Mouse (Mus musculus) retina, embryonic 14.5 days (tissue): ENCODE measurements around the gene Tmsb4x.

ENCODE experiments used
- DNase-seq: peaks from one replicate; pipeline ENCODE4 v3.0.0-alpha.2; 2015; ENCODE audit warnings: low spot score

The Tmsb4x gene

GRCm38 (mm10) chrX:167208978-167209754, at the start of gene Tmsb4x:
Tmsb4x (minus strand) TSS chrX:167209315.
- peak; percentile 88 for DNase-seq

GRCm38 (mm10) chrX:167241736-167242135, 32.6 kb upstream of the Tmsb4x start:
- no peak for DNase-seq

GRCm38 (mm10) chrX:167239293-167239921, 30.3 kb upstream of the Tmsb4x start:
- no peak for DNase-seq

GRCm38 (mm10) chrX:167233104-167233687, 24.1 kb upstream of the Tmsb4x start:
- DNase-seq = peak; percentile 83

- no peak for DNase-seq
Measured at GRCm38 (mm10) chrX:167231150-167231549, 22.0 kb upstream of the Tmsb4x start.

GRCm38 (mm10) chrX:167229819-167230218, 20.7 kb upstream of the Tmsb4x start:
- no peak for DNase-seq

- peak; percentile 68 for DNase-seq
Measured at GRCm38 (mm10) chrX:167229206-167229605, 20.1 kb upstream of the Tmsb4x start.

GRCm38 (mm10) chrX:167227756-167228155, 18.6 kb upstream of the Tmsb4x start:
- no peak for DNase-seq

- no peak for DNase-seq
Measured at GRCm38 (mm10) chrX:167227138-167227537, 18.0 kb upstream of the Tmsb4x start.

- DNase-seq = no peak
Measured at GRCm38 (mm10) chrX:167226570-167226969, 17.5 kb upstream of the Tmsb4x start.

GRCm38 (mm10) chrX:167212707-167213106, 3.6 kb upstream of the Tmsb4x start:
- peak; percentile 36 for DNase-seq

GRCm38 (mm10) chrX:167211871-167212555, 2.9 kb upstream of the Tmsb4x start:
- no peak for DNase-seq

GRCm38 (mm10) chrX:167210319-167210728, 1.2 kb upstream of the Tmsb4x start:
- no peak for DNase-seq

- DNase-seq = no peak
Measured at GRCm38 (mm10) chrX:167209828-167210227, 713 bp upstream of the Tmsb4x start.

- peak; percentile 49 for DNase-seq
Measured at GRCm38 (mm10) chrX:167208506-167208820, 652 bp downstream of the Tmsb4x start.

GRCm38 (mm10) chrX:167207741-167208505, 1.2 kb downstream of the Tmsb4x start:
- DNase-seq = no peak

- DNase-seq = no peak
Measured at GRCm38 (mm10) chrX:167205813-167206520, 3.1 kb downstream of the Tmsb4x start.

- no peak for DNase-seq
Measured at GRCm38 (mm10) chrX:167201365-167201764, 7.8 kb downstream of the Tmsb4x start.

- no peak for DNase-seq
Measured at GRCm38 (mm10) chrX:167195228-167195649, 13.9 kb downstream of the Tmsb4x start.

GRCm38 (mm10) chrX:167186306-167186705, 22.8 kb downstream of the Tmsb4x start:
- no peak for DNase-seq

- DNase-seq = no peak
Measured at GRCm38 (mm10) chrX:167183535-167183934, 25.6 kb downstream of the Tmsb4x start.
